Mouse (Mus musculus): ENCODE measurements at regions not wholly inside any gene's neighbourhood (a gene's known extent, or its start where the extent isn't known, plus 50 kb on each side); places are given as distances from the start of the nearest gene placed in this dataset.

GRCm38 (mm10) chr12:107125201-107125600 lies 363.2 kb upstream of the 3110018I06Rik start:
- peak; percentile 50 for DNase-seq

- DNase-seq, result peak; percentile 53
Observed at GRCm38 (mm10) chr12:107126056-107126455, 362.4 kb upstream of the 3110018I06Rik start.

GRCm38 (mm10) chr12:107127591-107127990 lies 360.8 kb upstream of the 3110018I06Rik start:
- DNase-seq, result peak; percentile 20

GRCm38 (mm10) chr12:107129232-107129631 lies 359.2 kb upstream of the 3110018I06Rik start:
- DNase-seq, result peak; percentile 51

- peak; percentile 51 for DNase-seq
Observed at GRCm38 (mm10) chr12:107131351-107131750, 357.1 kb upstream of the 3110018I06Rik start.

GRCm38 (mm10) chr12:107131841-107132240 lies 356.6 kb upstream of the 3110018I06Rik start:
- DNase-seq, result peak; percentile 9

- DNase-seq, result no peak
Observed at GRCm38 (mm10) chr12:107132501-107132900, 355.9 kb upstream of the 3110018I06Rik start.

- no peak for DNase-seq
Observed at GRCm38 (mm10) chr12:107134353-107134752, 354.1 kb upstream of the 3110018I06Rik start.

- peak; percentile 75 for DNase-seq
Observed at GRCm38 (mm10) chr12:107138677-107139400, 349.6 kb upstream of the 3110018I06Rik start.

GRCm38 (mm10) chr12:107140957-107141595 lies 347.4 kb upstream of the 3110018I06Rik start:
- DNase-seq, result no peak

GRCm38 (mm10) chr12:107142226-107142625 lies 346.2 kb upstream of the 3110018I06Rik start:
- DNase-seq, result no peak

GRCm38 (mm10) chr12:107146608-107147121 lies 341.8 kb upstream of the 3110018I06Rik start:
- peak; percentile 59 for DNase-seq

- DNase-seq, result peak; percentile 76
Observed at GRCm38 (mm10) chr12:107148451-107148850, 340.0 kb upstream of the 3110018I06Rik start.

GRCm38 (mm10) chr12:107151089-107151488 lies 337.3 kb upstream of the 3110018I06Rik start:
- no peak for DNase-seq

GRCm38 (mm10) chr12:107154668-107155067 lies 333.8 kb upstream of the 3110018I06Rik start:
- DNase-seq, result peak; percentile 54

- DNase-seq, result peak; percentile 91
Observed at GRCm38 (mm10) chr12:107156791-107157428, 331.5 kb upstream of the 3110018I06Rik start.

- peak; percentile 66 for DNase-seq
Observed at GRCm38 (mm10) chr12:107159126-107159525, 329.3 kb upstream of the 3110018I06Rik start.

GRCm38 (mm10) chr12:107160137-107160536 lies 328.3 kb upstream of the 3110018I06Rik start:
- DNase-seq, result peak; percentile 86

GRCm38 (mm10) chr12:107160628-107161027 lies 327.8 kb upstream of the 3110018I06Rik start:
- DNase-seq, result no peak

GRCm38 (mm10) chr12:107170926-107171325 lies 317.5 kb upstream of the 3110018I06Rik start:
- DNase-seq, result peak; percentile 67

GRCm38 (mm10) chr12:107171676-107172075 lies 316.8 kb upstream of the 3110018I06Rik start:
- no peak for DNase-seq

GRCm38 (mm10) chr12:107178676-107179075 lies 309.8 kb upstream of the 3110018I06Rik start:
- no peak for DNase-seq

GRCm38 (mm10) chr12:107180501-107180900 lies 307.9 kb upstream of the 3110018I06Rik start:
- no peak for DNase-seq
